Mouse (Mus musculus) gastrocnemius, postnatal 36 days (tissue): ENCODE results near the gene Ubb. TPM values are rescaled to one million over a fixed set of nuclear protein-coding genes. Genes with fewer than 3 reads are reported as not detected.
A peak's percentile ranks its signal among the peaks of the same experiment; 100 is the strongest.
"Not testable (repeated sequence)": the region's sequence is repeated elsewhere in the genome, so short reads cannot be mapped to it uniquely, and the experiment has no call there.

Experiments
- DNase-seq, 2 experiments: peaks; one replicate each; pipeline ENCODE4 v3.0.0; 2022
- intact Hi-C: fragments of 180-260 bp; cut with DNase I; formaldehyde crosslinking; loops from one replicate; pipeline ENCODE4 v1.15.1; 2025
- long read RNA-seq, 2 experiments: library from polyadenylated mRNA; stranded (forward); transcript quantifications; one replicate each; pipeline ENCODE4 v2.0.0; 2021
- total RNA-seq, 2 experiments: library from RNA; stranded (reverse); gene quantifications; 2 replicates each; pipeline ENCODE4 v1.2.3; 2021

Ubb gene
- 100 to 1,000 TPM; 783 to 809 TPM for total RNA-seq
- long read RNA-seq, experiment 1, transcript Ubb-201 (2 exons, 1,499 nt) = major isoform, 2,379 of 2,450 reads
- long read RNA-seq, experiment 1, partial matches to known transcripts = 65 of 2,450 reads
- long read RNA-seq, experiment 1, other reads (novel, unspliced or antisense) = 4 of 2,450 reads
- long read RNA-seq, experiment 2, transcript Ubb-201 (2 exons, 1,499 nt) = major isoform, 2,896 of 2,973 reads
- long read RNA-seq, experiment 2, partial matches to known transcripts = 70 of 2,973 reads
- long read RNA-seq, experiment 2, other reads (novel, unspliced or antisense) = 6 of 2,973 reads

DNA sequence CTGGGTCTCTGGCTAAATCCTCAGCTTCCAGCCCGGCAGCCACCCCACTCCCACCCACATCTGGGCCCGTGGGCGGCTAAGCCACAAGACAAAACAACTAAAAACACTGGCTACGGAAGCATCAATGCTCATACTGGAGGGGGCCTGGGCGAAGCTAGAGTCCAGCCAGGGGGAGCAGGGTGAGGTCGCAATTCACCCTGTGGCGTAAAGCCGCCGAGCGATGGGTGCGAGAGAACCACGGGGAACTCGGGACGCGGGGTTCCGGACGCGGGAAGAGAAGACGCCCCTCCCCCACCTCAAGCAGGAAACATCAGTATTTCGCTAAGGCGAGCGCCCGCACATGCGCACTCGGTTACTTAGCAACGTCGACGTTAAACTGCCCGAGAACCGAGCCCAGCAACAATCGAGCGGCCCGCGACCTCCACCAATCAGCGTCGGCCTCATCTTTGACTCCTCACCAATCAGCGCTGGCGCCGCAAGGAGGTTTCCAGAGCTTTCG, at the start of gene Ubb:
TSS of gene Ubb (plus strand) at position 445 of the 499 bp plus-strand sequence.
- peak; percentile 97 to 99 for DNase-seq
- intact Hi-C loops = loop anchor here (5.0 kb wide), 1 partner anchor 93 kb away; the partner anchor contains the start of genes Ncor1 and Pigl

- DNase-seq = no peak
- intact Hi-C loops = no loop called here
These were observed 43.3 kb upstream of the Ubb start for GRCm38 (mm10) chr11:62507683-62508082.

DNA sequence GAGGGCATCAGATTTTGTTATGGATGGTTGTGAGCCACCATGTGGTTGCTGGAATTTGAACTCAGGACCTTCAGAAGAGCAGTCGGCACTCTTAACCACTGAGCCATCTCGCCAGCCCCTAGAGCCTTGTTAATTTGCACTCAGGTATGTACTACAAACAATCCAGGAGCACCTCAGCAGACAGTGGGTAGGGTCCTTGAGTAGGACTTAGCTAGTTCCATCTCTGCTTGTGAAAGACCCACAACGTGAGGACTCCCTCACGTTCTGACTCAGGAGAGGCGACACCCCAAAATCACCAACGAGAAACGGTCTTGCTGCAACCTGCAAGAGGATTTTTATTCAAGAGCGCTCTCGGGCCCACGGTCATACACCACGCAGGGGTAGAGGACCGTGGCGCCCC, 42.6 kb upstream of the Ubb start:
- intact Hi-C loops, DNase-seq: not testable (repeated sequence)

DNA sequence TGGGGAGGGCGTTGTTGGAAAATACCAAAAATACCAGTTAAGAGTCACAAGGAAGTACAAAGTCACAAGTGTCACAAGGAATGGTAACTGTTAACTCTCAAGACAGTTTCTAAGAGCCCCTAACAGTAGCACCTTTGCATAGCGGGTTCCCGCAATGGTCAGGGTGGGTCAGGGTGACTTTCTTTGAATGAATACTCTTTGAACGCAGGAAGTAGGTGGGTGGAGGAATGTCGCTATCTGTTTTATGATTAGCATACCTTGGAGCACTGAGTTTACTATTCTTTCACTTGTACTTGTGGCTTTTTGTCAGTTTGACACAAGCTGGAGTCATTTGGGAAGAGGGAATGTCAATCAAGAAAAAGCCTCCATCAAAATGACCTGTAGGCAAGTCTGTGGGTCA, 42.2 kb upstream of the Ubb start:
- DNase-seq, intact Hi-C loops: not testable (repeated sequence)

- DNase-seq = no peak
- intact Hi-C loops = no loop called here
These were observed 41.4 kb upstream of the Ubb start for GRCm38 (mm10) chr11:62509571-62509970.

DNA sequence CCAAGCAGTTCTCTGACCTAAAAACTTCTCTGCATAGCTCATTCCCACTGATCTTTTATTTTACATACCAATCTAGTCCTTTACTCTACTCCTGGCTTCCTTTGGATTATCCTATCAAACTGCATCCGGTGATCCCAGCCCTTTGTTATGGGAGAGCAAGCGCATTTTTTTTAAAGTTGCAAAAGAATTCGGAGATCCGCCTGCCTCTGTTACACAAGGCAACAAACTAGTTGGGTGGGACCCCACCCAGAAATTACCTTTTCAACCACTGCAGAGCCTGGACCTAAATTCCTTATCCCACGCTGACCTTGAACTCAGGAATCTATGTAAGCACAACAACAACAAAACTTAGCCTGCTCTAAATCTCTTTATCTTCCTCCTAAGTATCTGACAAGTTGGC, 40.0 kb upstream of the Ubb start:
- no peak for DNase-seq
- intact Hi-C loops = no loop called here

- intact Hi-C loops = no loop called here
- no peak for DNase-seq
These were observed 39.3 kb upstream of the Ubb start for GRCm38 (mm10) chr11:62511444-62512202.

- intact Hi-C loops = no loop called here
- no peak for DNase-seq
These were observed 38.4 kb upstream of the Ubb start for GRCm38 (mm10) chr11:62512529-62513080.

DNA sequence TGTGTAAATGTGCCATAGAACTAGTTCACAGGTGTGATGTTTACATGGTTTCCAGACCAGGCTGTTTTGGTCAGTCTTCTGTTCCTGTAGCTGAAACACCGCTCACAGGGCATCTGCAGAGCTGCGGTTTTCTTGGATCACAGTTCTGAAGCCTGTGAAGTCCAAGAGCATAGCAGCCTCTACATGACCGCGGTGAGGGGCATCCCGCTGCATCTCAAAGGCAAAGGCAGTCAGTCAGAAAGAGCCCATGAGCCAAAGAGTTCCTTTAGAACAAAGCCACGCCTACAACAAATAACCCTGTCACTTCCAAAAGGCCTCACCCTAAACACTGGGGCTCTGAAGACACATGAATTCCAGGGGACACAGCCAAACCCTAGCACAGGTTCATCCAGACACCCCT, 37.7 kb upstream of the Ubb start:
- DNase-seq = no peak
- intact Hi-C loops = no loop called here

- no peak for DNase-seq
- intact Hi-C loops = no loop called here
These were observed 32.0 kb upstream of the Ubb start for GRCm38 (mm10) chr11:62518991-62519390.

DNA sequence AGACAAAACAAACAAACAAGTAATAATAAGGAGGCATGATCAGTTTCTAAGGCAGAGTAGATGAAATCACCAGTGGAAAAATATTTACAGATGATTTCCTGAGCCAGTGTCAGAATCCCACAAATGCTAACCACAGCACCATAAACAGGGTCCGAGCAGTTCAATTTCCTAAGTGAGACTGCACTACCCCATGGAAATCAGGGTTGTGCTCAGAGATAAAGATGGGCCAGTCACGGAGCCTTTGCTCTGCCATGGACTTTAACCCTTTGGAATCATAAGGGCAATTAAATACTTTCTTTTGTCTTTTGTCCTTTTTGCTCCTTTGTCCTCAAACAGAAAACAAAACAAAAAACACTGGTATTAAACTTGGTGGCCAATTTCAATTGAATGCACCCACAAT, 28.7 kb upstream of the Ubb start:
- DNase-seq = no peak
- intact Hi-C loops = no loop called here

GRCm38 (mm10) chr11:62537089-62537488, 13.9 kb upstream of the Ubb start:
- no peak for DNase-seq
- intact Hi-C loops = loop anchor here (5.0 kb wide), 1 partner anchor 75 kb away; no protein-coding TSS in a partner anchor

- intact Hi-C loops = loop anchor here (5.0 kb wide), 1 partner anchor 75 kb away; no protein-coding TSS in a partner anchor
- DNase-seq = no peak
These were observed 13.4 kb upstream of the Ubb start for GRCm38 (mm10) chr11:62537590-62537989.

DNA sequence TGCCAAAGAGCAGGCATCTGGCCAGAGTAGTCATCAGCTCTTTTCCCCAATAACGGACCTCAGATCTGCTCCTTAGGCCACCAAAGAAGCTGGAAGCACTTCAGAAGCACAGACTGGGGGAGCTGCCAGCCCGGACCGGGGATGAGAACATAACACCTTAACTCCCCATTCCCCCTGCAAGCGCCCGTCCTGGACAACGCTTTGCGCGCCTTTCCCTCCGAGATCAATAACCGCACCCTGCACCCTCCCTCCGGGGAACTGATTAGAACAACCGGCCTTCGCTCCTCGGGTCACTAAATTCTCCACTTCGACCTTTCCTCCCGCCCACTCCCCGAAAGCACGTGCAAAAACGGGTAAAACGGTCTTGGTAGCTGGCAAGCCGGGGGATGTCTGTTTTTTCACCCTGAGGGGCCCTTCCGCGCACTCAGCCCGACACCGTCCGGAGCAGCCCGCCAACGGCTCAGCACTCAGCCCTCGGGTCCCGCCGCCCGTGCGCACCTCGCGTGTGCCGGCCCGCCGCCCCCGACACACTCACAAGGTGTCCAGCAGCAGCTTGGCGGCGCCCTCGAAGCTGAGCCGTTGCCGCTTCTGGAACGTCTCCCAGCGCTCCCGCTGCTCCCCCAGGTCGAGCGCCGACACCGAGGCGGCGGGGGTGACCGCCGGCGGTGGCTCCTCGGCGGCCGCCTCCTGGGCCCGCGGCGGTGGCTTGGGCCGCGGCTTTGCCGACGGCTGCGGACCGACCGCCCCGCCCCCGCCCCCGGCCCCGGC, 12.5 kb upstream of the Ubb start:
- DNase-seq = peak; percentile 24 to 51
- intact Hi-C loops = loop anchor here (2.0 to 5.0 kb wide), 2 partner anchors 36 to 76 kb away; partner anchors contain the start of gene Trpv2

DNA sequence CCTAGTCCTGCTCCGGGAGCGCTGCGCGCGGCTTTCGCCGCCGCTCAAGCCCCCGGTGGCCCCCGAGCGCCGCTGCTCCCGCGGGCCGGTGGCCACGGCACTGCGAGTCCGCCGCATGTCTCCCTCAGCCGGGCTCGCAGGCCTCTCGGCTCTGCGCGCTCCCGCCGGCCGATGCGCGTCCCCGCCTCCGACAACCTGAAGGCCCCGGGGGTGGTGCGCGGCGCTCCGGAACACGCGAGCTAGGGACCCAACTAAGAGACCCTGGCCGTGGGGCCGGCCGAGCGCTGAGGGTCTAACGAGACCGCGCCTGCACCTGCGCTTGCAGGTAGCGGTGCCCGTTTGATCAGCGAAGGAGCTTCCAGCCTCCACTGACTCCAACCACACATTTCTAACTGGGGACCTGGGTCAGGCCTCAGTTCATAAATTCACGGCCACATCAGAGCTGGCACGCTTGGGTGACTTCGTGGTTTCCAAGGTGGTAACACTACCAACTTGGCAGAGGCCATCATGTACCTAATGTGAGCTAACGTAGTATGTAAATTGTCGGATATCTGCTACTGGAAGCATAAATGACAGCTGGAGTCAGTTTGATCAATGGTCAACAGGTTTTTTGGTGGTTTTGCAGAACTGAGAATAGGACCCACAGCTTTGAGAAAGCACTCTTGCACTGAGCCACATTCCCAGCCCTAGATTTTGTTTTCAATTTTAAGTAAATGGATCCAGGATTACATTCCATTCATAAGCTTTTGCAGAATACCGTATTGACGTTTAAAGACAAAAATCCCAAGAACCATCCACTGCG, 11.7 kb upstream of the Ubb start, which contains the start of gene Cenpv:
TSS of gene Cenpv (minus strand) at position 173 of the 802 bp plus-strand sequence.
- peak; percentile 59 for DNase-seq
- intact Hi-C loops = loop anchor here (2.0 to 5.0 kb wide), 2 partner anchors 36 to 77 kb away; partner anchors contain the start of gene Trpv2

DNA sequence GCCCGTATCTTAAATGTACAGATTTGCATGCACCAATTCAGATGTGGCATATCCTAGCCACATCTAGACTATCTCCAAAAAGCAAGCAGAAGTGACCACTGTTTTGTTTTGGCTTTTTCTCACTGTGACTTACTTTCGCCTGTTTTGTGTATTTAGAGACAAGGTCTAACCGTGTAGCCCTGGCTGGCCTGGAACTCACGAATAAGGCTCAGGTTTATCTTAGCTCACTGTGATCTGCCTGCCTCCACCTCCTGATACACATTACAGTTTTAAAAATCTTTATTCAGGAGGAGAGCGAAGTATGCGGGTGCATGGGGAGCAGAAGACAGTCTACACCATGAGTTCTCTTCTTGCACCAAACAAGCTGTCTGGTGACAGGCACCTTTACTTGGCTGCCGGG, 10.8 kb upstream of the Ubb start:
- no peak for DNase-seq
- intact Hi-C loops = no loop called here

GRCm38 (mm10) chr11:62540969-62541368, 10.0 kb upstream of the Ubb start:
- intact Hi-C loops = no loop called here
- DNase-seq = no peak

GRCm38 (mm10) chr11:62541581-62541980, 9.4 kb upstream of the Ubb start:
- intact Hi-C loops = no loop called here
- DNase-seq = no peak

GRCm38 (mm10) chr11:62543991-62544390, 7.0 kb upstream of the Ubb start:
- DNase-seq = no peak
- intact Hi-C loops = no loop called here
